Mouse (Mus musculus): ENCODE results near the gene Arg2.

Gene Arg2

GRCm38 (mm10) chr12:79130299-79131177 is at the start of gene Arg2:
Gene Arg2, plus strand, starts transcription at chr12:79130777.
- no peak for TF ChIP-seq GATA4 (IDR thresholded peaks at IDR 0.05; ENCODE audit: insufficient replicate concordance, low read length)

DNA sequence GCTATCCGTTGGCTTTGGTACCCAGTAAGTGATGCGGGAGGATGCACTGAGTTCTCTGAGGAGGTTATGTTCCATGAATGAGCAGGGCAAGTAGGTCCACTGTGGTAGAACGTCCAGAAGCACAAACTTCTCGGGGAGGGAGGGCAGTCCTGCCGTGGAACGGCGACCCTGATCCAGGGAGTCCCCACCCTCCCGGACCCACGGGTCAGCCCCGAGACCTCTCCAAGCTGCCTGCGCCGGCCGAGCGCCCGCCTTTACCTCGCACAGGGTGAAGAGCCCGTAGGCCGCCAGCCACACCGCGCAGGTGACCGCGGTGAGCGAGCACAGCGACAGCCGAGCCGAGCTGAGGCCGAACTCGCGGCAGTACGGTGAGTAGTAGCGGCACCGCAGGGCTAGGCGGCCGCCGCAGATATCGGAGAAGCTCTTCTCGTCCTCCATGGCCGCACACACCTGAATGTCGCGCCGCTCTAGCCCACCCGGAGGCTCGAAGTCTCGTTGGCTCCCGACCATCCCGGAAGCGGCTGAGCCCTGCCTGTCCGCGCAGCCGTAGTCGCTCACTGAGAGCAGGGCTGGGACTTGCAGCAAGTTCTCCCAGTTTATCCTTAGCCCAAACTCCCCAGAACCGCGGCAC is 41.3 kb upstream of the Arg2 start, which contains the start of gene Pigh:
Pigh (minus strand) TSS at position 470 of the 631 bp plus-strand sequence.
- TF ChIP-seq GATA4 (IDR thresholded peaks at IDR 0.05; ENCODE audit: insufficient replicate concordance, low read length): no peak

GRCm38 (mm10) chr12:79092569-79092968 is 38.0 kb upstream of the Arg2 start:
- TF ChIP-seq GATA4 (IDR thresholded peaks at IDR 0.05; ENCODE audit: insufficient replicate concordance, low read length): no peak

DNA sequence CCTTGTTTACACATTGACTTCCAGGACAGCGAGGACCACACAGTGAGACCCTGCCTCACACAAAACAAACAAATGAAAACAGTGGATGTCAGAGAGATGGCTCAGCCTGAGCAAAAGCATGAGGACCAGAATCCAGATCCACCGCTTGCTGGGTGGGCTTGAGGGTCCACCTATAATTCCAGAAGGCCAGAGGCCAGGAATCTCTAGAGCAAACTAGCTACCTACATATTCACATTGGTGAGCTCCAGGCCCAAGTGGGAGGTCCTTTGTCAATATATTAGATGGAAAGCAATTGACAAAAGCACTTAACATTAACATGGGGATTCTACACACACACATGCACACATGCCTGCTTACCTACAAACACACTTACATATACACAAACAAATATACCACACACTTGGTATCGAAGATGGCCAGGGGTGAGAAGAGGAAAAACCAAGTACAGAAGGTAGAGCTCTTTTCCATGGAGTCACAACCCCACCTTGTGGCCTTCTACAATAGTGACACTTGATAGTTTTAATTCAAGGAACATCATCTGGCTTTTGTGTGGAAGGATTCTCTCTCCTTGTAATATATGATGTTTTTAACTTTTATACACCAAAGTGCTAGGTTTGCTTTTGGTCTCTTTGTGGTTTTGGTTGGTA is 33.3 kb upstream of the Arg2 start:
- no peak for TF ChIP-seq GATA4 (IDR thresholded peaks at IDR 0.05; ENCODE audit: insufficient replicate concordance, low read length)

GRCm38 (mm10) chr12:79103773-79104172 is 26.8 kb upstream of the Arg2 start:
- no peak for TF ChIP-seq GATA4 (IDR thresholded peaks at IDR 0.05; ENCODE audit: insufficient replicate concordance, low read length)

- TF ChIP-seq GATA4 (IDR thresholded peaks at IDR 0.05; ENCODE audit: insufficient replicate concordance, low read length): no peak
These were observed 26.0 kb upstream of the Arg2 start for GRCm38 (mm10) chr12:79104544-79104943.

- TF ChIP-seq GATA4 (IDR thresholded peaks at IDR 0.05; ENCODE audit: insufficient replicate concordance, low read length): no peak
These were observed 25.3 kb upstream of the Arg2 start for GRCm38 (mm10) chr12:79105312-79105711.

DNA sequence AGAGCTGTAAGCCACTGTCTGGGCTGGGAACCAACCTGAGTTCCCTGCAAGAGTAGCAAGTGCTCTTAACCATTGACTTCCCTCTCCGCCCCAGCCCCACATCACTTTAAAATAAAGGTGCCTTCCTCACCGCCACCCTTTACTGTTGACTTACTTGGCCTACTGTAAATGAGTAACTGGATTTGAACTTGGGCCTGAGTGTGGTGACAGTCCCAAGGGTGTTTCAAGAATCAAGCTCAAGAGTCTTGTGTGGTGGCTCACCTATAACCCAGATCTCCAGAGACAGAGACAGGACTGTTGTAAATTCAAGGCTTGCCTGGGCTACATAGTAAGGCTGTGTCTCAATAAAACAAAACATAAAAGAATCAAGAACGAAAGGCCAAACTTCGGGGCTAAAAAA is 11.6 kb upstream of the Arg2 start:
- TF ChIP-seq GATA4 (IDR thresholded peaks at IDR 0.05; ENCODE audit: insufficient replicate concordance, low read length): no peak

GRCm38 (mm10) chr12:79122820-79123219 is 7.8 kb upstream of the Arg2 start:
- TF ChIP-seq GATA4 (IDR thresholded peaks at IDR 0.05; ENCODE audit: insufficient replicate concordance, low read length): no peak

DNA sequence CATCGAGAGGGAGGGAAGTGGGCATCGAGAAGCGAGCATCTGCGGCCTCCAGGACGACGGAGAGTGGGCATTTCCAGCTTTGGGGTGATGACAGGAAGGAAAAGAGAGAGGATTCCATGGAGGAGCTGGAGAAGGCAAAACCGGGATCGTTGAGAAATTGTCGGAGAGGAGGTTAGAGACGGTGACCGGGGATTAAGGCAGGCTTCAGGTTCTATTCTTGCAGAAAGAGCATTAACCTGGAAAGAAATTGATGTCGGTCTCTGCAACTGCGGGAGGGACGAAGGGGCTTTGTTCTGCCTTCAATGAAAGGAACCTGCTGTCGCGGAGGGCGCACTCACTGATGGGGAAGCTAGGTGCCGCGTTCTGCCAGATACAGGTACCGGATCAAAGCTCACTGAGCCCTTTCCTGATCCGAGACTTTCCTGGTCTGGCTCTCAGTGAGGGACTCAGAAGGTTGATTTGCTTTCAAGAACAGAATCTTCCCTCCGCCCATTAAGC is 650 bp downstream of the Arg2 start:
- no peak for TF ChIP-seq GATA4 (IDR thresholded peaks at IDR 0.05; ENCODE audit: insufficient replicate concordance, low read length)

GRCm38 (mm10) chr12:79131706-79132460 is 1.3 kb downstream of the Arg2 start:
- TF ChIP-seq GATA4 (IDR thresholded peaks at IDR 0.05; ENCODE audit: insufficient replicate concordance, low read length): no peak

DNA sequence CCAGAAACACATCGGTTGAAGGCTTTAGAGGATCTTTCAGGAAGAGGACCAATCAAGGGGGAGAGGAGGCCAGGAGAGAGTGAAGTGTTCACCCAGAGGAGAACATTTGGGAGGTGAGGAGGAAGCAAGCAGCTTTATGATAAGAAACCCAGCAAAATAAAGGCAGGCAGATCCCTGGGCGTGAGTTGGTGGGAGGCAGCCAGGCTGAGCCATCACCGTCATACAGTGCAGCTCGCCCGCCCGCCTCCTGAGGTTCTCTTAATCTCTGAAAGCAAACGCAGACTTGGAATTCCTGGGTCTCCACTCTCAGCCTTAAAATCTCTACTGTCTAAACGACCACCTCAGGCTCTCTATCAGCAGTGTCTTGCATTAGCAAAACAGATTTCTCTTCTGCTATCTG is 4.1 kb downstream of the Arg2 start:
- TF ChIP-seq GATA4 (IDR thresholded peaks at IDR 0.05; ENCODE audit: insufficient replicate concordance, low read length): no peak

GRCm38 (mm10) chr12:79135105-79135504 is 4.5 kb downstream of the Arg2 start:
- no peak for TF ChIP-seq GATA4 (IDR thresholded peaks at IDR 0.05; ENCODE audit: insufficient replicate concordance, low read length)

GRCm38 (mm10) chr12:79136949-79137348 is 6.4 kb downstream of the Arg2 start:
- TF ChIP-seq GATA4 (IDR thresholded peaks at IDR 0.05; ENCODE audit: insufficient replicate concordance, low read length): no peak

DNA sequence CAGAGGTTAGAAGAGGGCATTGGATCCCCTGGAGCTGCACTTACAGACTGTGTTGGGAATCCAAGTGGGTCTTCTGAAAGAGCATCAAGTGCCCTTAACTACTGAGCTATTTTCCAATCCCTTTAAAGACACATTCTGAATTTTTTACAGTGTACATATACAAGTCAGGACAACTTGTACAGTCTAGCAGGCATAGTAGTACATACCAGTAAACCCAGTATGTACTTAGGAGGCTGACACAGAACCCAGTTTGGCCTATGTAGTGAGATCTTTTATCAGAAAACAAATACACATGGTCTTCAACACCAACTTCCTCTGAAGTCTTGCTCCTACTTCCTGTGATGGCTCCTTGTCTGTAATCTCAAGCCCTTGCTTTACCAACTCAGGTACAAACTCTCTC is 8.4 kb downstream of the Arg2 start:
- no peak for TF ChIP-seq GATA4 (IDR thresholded peaks at IDR 0.05; ENCODE audit: insufficient replicate concordance, low read length)

Data from liver, adult (tissue).